Mouse (Mus musculus): ENCODE data around the gene St6gal2. TPM values are rescaled to one million over a fixed set of nuclear protein-coding genes. Genes with fewer than 3 reads are reported as not detected.

Gene St6gal2
- polyA plus RNA-seq, 1 experiment from 2014 or later, result 29.0 TPM

DNA sequence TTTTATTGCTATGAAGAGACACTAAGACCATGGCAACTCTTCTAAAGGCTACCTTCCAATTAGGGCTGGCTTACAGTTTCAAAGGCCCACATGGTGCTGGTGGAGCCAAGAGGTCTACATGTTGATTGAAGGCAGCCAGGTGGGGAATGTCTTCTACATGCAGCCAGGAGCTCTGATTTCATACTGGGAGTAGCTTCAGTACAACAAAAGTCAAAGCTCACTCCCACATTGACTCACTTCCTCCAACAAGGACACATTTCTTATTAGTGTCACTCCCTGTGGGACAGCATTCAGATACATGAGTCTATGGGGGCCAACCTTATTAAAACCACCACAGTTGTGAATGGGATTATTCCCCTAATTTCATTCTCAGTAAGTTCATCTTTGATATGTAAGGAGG lies 23.8 kb downstream of the St6gal2 start:
- H3K4me1 ChIP-seq (replicated peaks; ENCODE audit: control insufficient read depth, insufficient read depth, low read length), result no peaks in the 10 kb centered on the region
- H3K36me3 ChIP-seq (ENCODE audit: control insufficient read depth, insufficient read depth), result no peaks in the 10 kb centered on the region
- H3K27ac ChIP-seq (ENCODE audit: low read length), result no peak overlapping the region
- H3K4me2 ChIP-seq (ENCODE audit: low read length), result no peak overlapping the region
- H3K27me3 ChIP-seq (replicated peaks; ENCODE audit: control insufficient read depth, insufficient read depth, low read length), result no peaks in the 10 kb centered on the region
- H3K9me3 ChIP-seq (ENCODE audit: control insufficient read depth, low read length), result no peaks in the 10 kb centered on the region
- no peak overlapping the region for H3K9ac ChIP-seq (replicated peaks; ENCODE audit: low read depth, low read length)
- H3K4me3 ChIP-seq (replicated peaks; ENCODE audit: low read length), result no peak overlapping the region
- ATAC-seq, result no peak

DNA sequence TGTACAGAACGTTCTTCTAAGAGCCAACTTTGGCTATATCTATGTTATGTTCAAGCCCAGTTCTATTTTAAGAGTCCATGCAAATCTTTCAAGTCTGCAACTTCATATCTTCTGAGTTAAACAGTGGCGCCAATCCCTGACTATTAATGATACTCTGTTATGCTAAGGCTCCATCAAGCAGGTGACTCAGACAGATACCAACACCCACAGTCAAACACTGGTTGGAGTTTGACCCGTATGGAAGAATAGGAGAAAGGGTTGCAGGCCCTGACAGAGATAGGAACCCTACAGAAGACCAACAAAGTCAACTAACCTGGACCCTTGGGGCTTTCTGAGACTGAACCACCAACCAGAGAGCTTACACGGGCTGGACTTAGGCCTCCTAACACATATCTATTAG lies 30.8 kb downstream of the St6gal2 start:
- no peak overlapping the region for H3K9ac ChIP-seq (replicated peaks; ENCODE audit: low read depth, low read length)
- WGBS, result 92% methylated on average over 4 of the region's 4 CpGs
- H3K4me1 ChIP-seq (replicated peaks; ENCODE audit: control insufficient read depth, insufficient read depth, low read length), result no peaks in the 10 kb centered on the region; the same call in 1 of the 2 replicates
- H3K36me3 ChIP-seq (ENCODE audit: control insufficient read depth, insufficient read depth), result no peaks in the 10 kb centered on the region
- no peak for ATAC-seq
- H3K4me2 ChIP-seq (ENCODE audit: low read length), result no peak overlapping the region
- no peak overlapping the region for H3K4me3 ChIP-seq (replicated peaks; ENCODE audit: low read length)
- H3K9me3 ChIP-seq (ENCODE audit: control insufficient read depth, low read length), result no peaks in the 10 kb centered on the region
- H3K27me3 ChIP-seq (replicated peaks; ENCODE audit: control insufficient read depth, insufficient read depth, low read length), result no peaks in the 10 kb centered on the region
- H3K27ac ChIP-seq (ENCODE audit: low read length), result no peak overlapping the region

DNA sequence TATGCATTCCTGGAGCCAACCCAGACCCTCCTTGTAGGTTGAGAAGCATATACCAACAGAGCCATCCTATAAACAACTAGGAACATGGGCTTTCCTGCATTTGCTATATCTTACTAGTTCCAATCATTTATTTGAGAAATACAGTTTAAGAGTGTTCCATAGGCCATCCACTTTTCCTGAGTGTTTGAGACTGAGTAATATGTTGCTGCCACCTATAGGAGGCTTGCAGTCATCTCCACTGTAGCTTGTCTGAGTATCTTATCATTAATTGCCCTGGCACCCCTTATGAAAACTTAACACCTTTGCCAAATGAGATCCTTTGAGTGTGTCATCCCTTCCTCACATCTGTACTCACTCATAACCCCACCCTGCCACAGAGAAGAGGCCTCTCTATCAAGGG lies 32.2 kb downstream of the St6gal2 start:
- Histone ChIP-seq H3K27me3 (replicated peaks; ENCODE audit: control insufficient read depth, insufficient read depth, low read length) (no peaks in the 10 kb centered on the region), H3K9ac (replicated peaks; ENCODE audit: low read depth, low read length) (no peak overlapping the region), H3K4me3 (replicated peaks; ENCODE audit: low read length) (no peak overlapping the region), H3K4me1 (replicated peaks; ENCODE audit: control insufficient read depth, insufficient read depth, low read length) (no peaks in the 10 kb centered on the region; the same call in 1 of the 2 replicates), H3K36me3 (ENCODE audit: control insufficient read depth, insufficient read depth) (peaks cover under 1% of the 10 kb centered on the region; the same call in 1 of the 2 replicates), H3K27ac (ENCODE audit: low read length) (no peak overlapping the region), H3K9me3 (ENCODE audit: control insufficient read depth, low read length) (no peaks in the 10 kb centered on the region), H3K4me2 (ENCODE audit: low read length) (no peak overlapping the region)
- peak; percentile 78 for ATAC-seq

DNA sequence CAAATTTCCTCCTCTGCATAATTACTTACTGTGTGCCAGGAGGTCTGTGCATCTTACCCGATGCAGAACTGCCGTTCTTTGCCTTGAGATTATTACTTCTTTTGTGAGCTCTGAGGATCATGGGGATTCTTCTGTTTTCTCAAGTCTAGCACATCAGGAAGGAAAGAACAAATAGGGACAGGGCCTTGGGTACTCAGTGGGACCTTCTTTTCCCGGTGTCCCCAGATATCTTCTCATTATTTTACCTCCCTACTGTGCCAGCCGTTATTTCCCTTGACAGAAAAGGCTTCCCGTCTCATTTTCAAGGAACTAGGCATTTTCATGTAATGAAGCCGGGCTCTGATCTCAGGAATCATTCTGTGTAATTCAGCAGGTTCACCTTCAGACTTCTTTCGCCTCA lies 34.2 kb downstream of the St6gal2 start:
- H3K27ac ChIP-seq (ENCODE audit: low read length), result no peak overlapping the region
- H3K27me3 ChIP-seq (replicated peaks; ENCODE audit: control insufficient read depth, insufficient read depth, low read length), result no peaks in the 10 kb centered on the region
- peaks cover 2% of the 10 kb centered on the region; the same call in 1 of the 2 replicates for H3K36me3 ChIP-seq (ENCODE audit: control insufficient read depth, insufficient read depth)
- 44% methylated on average over 7 of the region's 7 CpGs for whole genome bisulfite sequencing
- no peak overlapping the region for H3K4me2 ChIP-seq (ENCODE audit: low read length)
- no peak overlapping the region for H3K9ac ChIP-seq (replicated peaks; ENCODE audit: low read depth, low read length)
- no peaks in the 10 kb centered on the region for H3K9me3 ChIP-seq (ENCODE audit: control insufficient read depth, low read length)
- H3K4me3 ChIP-seq (replicated peaks; ENCODE audit: low read length), result no peak overlapping the region
- ATAC-seq, result no peak
- H3K4me1 ChIP-seq (replicated peaks; ENCODE audit: control insufficient read depth, insufficient read depth, low read length), result no peaks in the 10 kb centered on the region; the same call in 1 of the 2 replicates

DNA sequence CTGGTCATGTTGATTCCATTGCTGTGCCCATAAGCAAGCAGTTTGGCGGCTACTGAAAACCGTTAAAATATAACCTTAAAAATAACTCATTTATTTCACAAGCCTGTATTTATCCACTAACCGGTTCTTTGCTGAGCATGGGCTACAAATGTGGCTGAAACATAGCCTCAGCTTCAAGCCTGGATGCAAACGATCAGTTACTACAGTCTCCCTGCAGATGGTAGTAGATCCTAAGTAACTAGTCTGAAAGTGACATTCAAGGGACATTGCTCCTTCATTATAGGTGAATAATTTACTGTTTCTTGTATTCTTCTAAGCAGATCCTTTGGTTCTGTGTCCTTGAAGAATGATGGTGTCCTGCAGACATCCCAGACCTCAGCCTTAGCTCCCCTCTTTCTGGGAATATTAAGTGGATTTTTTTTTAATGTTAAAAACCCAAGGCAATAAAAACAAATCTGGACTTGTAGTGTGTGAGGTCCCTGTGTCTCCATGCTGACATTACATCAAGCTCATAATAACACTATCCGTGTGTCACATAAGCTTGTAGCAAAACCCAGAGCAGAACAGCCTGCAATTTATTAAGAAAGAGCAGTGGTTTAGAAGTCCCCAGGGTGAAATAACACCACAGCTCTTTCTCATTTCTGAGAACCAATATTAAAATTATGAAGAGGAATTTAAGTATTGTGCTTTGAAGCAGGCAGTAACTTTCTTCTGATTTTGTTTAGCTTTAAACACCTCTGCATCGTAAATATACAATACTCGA lies 39.1 kb downstream of the St6gal2 start:
- WGBS, result 91% methylated on average over 7 of the region's 7 CpGs
- no peak overlapping the region for H3K9ac ChIP-seq (replicated peaks; ENCODE audit: low read depth, low read length)
- H3K4me2 ChIP-seq (ENCODE audit: low read length), result no peak overlapping the region
- no peaks in the 10 kb centered on the region for H3K27me3 ChIP-seq (replicated peaks; ENCODE audit: control insufficient read depth, insufficient read depth, low read length)
- H3K4me3 ChIP-seq (replicated peaks; ENCODE audit: low read length), result no peak overlapping the region
- no peaks in the 10 kb centered on the region for H3K9me3 ChIP-seq (ENCODE audit: control insufficient read depth, low read length)
- no peak for ATAC-seq
- H3K36me3 ChIP-seq (ENCODE audit: control insufficient read depth, insufficient read depth), result peaks cover 2% of the 10 kb centered on the region; the same call in 1 of the 2 replicates
- no peaks in the 10 kb centered on the region; the same call in 1 of the 2 replicates for H3K4me1 ChIP-seq (replicated peaks; ENCODE audit: control insufficient read depth, insufficient read depth, low read length)
- H3K27ac ChIP-seq (ENCODE audit: low read length), result no peak overlapping the region

DNA sequence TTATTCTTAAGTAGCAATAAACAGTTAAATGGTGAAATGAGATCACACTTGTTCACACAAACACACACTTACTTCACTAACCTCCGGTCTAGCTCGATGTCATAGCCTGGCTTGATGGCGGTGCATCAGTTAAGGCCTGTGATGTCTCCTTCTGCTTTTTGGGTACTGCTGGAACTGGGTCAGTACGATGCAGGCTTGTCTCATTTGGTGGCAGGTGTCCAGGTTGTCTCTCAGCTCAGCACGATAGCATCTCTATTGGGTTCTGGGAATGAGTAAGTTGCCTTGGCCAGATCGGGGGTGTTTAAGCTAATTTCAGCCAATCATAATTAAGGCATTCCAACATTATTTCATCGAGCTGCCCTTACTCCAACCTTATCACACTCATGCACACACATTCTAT lies 86.7 kb downstream of the St6gal2 start:
- ATAC-seq, result no peak
- H3K9ac ChIP-seq (replicated peaks; ENCODE audit: low read depth, low read length), result no peak overlapping the region
- 84% methylated on average over 7 of the region's 7 CpGs for WGBS
- no peaks in the 10 kb centered on the region for H3K36me3 ChIP-seq (ENCODE audit: control insufficient read depth, insufficient read depth)
- no peaks in the 10 kb centered on the region for H3K4me1 ChIP-seq (replicated peaks; ENCODE audit: control insufficient read depth, insufficient read depth, low read length)
- H3K27me3 ChIP-seq (replicated peaks; ENCODE audit: control insufficient read depth, insufficient read depth, low read length), result no peaks in the 10 kb centered on the region
- no peak overlapping the region for H3K27ac ChIP-seq (ENCODE audit: low read length)
- no peaks in the 10 kb centered on the region for H3K9me3 ChIP-seq (ENCODE audit: control insufficient read depth, low read length)
- no peak overlapping the region for H3K4me3 ChIP-seq (replicated peaks; ENCODE audit: low read length)
- no peak overlapping the region for H3K4me2 ChIP-seq (ENCODE audit: low read length)

DNA sequence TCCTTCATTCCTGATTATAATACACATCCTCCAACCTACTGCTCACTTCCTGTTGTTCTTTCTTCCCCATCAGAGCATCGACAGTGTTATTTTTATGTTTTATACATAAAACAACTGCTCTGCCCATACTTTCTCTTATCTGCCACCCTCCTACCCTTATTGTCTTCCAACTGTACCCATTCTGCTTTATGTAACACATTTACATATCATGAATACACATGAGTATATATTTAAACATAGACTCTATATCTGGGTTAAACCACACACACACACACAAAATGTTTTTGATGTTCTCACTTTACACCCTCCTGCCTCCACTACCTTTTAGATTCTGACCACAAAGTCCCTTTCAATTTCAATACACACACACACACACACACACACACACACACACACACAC lies 103.3 kb downstream of the St6gal2 start:
- Histone ChIP-seq H3K4me3 (replicated peaks; ENCODE audit: low read length) (no peak overlapping the region), H3K36me3 (ENCODE audit: control insufficient read depth, insufficient read depth) (no peaks in the 10 kb centered on the region), H3K4me1 (replicated peaks; ENCODE audit: control insufficient read depth, insufficient read depth, low read length) (no peaks in the 10 kb centered on the region), H3K9me3 (ENCODE audit: control insufficient read depth, low read length) (no peaks in the 10 kb centered on the region), H3K4me2 (ENCODE audit: low read length) (no peak overlapping the region), H3K9ac (replicated peaks; ENCODE audit: low read depth, low read length) (no peak overlapping the region), H3K27me3 (replicated peaks; ENCODE audit: control insufficient read depth, insufficient read depth, low read length) (no peaks in the 10 kb centered on the region), H3K27ac (ENCODE audit: low read length) (no peak overlapping the region)
- ATAC-seq, result no peak
- WGBS, result 76% methylated on average over 1 of the region's 1 CpGs

DNA sequence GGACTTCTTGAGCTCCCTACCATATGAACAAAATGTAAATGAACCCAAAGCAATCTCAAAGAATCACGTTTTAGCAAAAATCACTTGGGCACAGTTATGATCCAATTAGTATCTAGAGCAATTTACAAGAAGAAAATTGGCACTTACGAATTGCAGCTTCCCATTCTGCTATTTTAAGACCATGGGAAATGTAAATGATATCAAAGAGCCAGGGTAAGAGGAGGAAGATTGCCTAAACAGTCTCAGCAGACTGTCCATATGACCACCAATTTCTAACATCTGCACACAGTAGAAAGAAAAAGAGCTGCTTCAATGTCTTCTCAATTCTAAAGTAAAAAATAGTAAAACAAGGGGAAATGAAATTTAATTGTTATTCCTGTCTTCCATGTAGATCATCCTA lies 116.6 kb downstream of the St6gal2 start:
- H3K27me3 ChIP-seq (replicated peaks; ENCODE audit: control insufficient read depth, insufficient read depth, low read length), result no peaks in the 10 kb centered on the region
- ATAC-seq, result no peak

More for the DNA sequence above, 116.6 kb downstream of the St6gal2 start:
- H3K4me3 ChIP-seq (replicated peaks; ENCODE audit: low read length), result no peak overlapping the region
- H3K9ac ChIP-seq (replicated peaks; ENCODE audit: low read depth, low read length), result no peak overlapping the region
- no peaks in the 10 kb centered on the region for H3K9me3 ChIP-seq (ENCODE audit: control insufficient read depth, low read length)
- H3K4me1 ChIP-seq (replicated peaks; ENCODE audit: control insufficient read depth, insufficient read depth, low read length), result no peaks in the 10 kb centered on the region
- no peak overlapping the region for H3K4me2 ChIP-seq (ENCODE audit: low read length)
- H3K36me3 ChIP-seq (ENCODE audit: control insufficient read depth, insufficient read depth), result no peaks in the 10 kb centered on the region
- WGBS, result 66% methylated on average over 2 of the region's 2 CpGs
- no peak overlapping the region for H3K27ac ChIP-seq (ENCODE audit: low read length)

Measured in forebrain, embryonic 16.5 days (tissue).